Comparison of ENCODE assay signal across 19 mouse cellular contexts in genomic region chr11:90270132-90270877, GRCm38 (mm10). TPM values are rescaled to one million over a fixed set of nuclear protein-coding genes. Genes with fewer than 3 reads are reported as not detected.
DNase-seq lines count a peak whose midpoint lies in the region; ATAC-seq and TF ChIP-seq lines count a peak whose summit lies in the region.
"Had no signal": no experiment of that assay in that cellular context is flagged by ENCODE, and none has a peak within 500 bp of the region (broad histone marks: within the 10 kb centered on the region; RNA-seq: fewer than 3 reads in every experiment).

No protein-coding gene starts in this region.

- no peaks in the 10 kb centered on the region for H3K27me3 ChIP-seq in neural tube, embryonic 15.5 days (replicated peaks)
- H3K27me3 ChIP-seq in small intestine, adult 2 months (ENCODE audit: control insufficient read depth, insufficient read depth, low read length), result no peaks in the 10 kb centered on the region
- H3K27me3 ChIP-seq: embryonic facial prominence, embryonic 12.5 days; forebrain, embryonic 15.5 days; heart, embryonic 13.5 days had no signal

- 0 out of 2 replicates have a peak, but pooled peaks have one; percentile 53 for ATAC-seq in frontal cortex, adult (ENCODE audit: low TSS enrichment)
- ATAC-seq in neural tube, embryonic 15.5 days (ENCODE audit: low FRiP score), result no peak
- ATAC-seq: inflammation-experienced regulatory T-cells, adult 6 months had no signal

- H3K36me3 ChIP-seq in neural tube, embryonic 15.5 days, result peaks cover 32% of the 10 kb centered on the region
- H3K36me3 ChIP-seq in small intestine, adult 2 months (ENCODE audit: control insufficient read depth, insufficient read depth, low read length), result peaks cover 21% of the 10 kb centered on the region

- H3K9ac ChIP-seq in neural tube, embryonic 15.5 days (replicated peaks), result no peak overlapping the region
- H3K9ac ChIP-seq: embryonic facial prominence, embryonic 12.5 days; forebrain, embryonic 15.5 days; heart, embryonic 13.5 days had no signal

- 81% methylated on average over 11 of the region's 11 CpGs for WGBS in neural tube, embryonic 15.5 days
- WGBS in small intestine, adult 2 months, result 46% methylated on average over 11 of the region's 11 CpGs

- H3K4me3 ChIP-seq in layer of hippocampus, adult 2 months, result no peak overlapping the region
- no peak overlapping the region for H3K4me3 ChIP-seq in neural tube, embryonic 15.5 days (replicated peaks)
- H3K4me3 ChIP-seq in small intestine, adult 2 months (ENCODE audit: low read depth, low read length), result no peak overlapping the region
- H3K4me3 ChIP-seq: embryonic facial prominence, embryonic 12.5 days; forebrain, embryonic 10.5 days; forebrain, embryonic 15.5 days; heart, embryonic 13.5 days had no signal

- no peak overlapping the region for H3K4me2 ChIP-seq in neural tube, embryonic 15.5 days
- H3K4me2 ChIP-seq: embryonic facial prominence, embryonic 12.5 days; heart, embryonic 13.5 days had no signal

- no peak for DNase-seq in frontal cortex, postnatal 10 days (ENCODE audit: low spot score in 2 of 2)
- no peak for DNase-seq in layer of hippocampus, adult 2 months (ENCODE audit: low spot score in 2 of 2)
- DNase-seq in layer of hippocampus, adult 8-10 months (ENCODE audit: low spot score in 2 of 2), result no peak
- no peak for DNase-seq in neural tube, embryonic 10.5 days (ENCODE audit: extremely low spot score, low spot score)
- DNase-seq in left cerebral cortex, postnatal 25 days (ENCODE audit: low spot score in 2 of 2), result no peak
- DNase-seq: adrenal gland, adult 8-10 months; adrenal gland, postnatal 36 days; cerebellum, adult 2 months; cerebellum, postnatal 10 days; gastrocnemius, postnatal 14 days; heart, postnatal 36 days had no signal

- peak overlapping the region; percentile 77 for H3K27ac ChIP-seq in layer of hippocampus, adult 2 months
- 0 out of 2 replicates have a peak overlapping the region, but pooled peaks have one; percentile 9 for H3K27ac ChIP-seq in neural tube, embryonic 15.5 days (replicated peaks)
- H3K27ac ChIP-seq in small intestine, adult 2 months (ENCODE audit: insufficient read depth, low read depth, low read length), result peak overlapping the region; percentile 71
- H3K27ac ChIP-seq: embryonic facial prominence, embryonic 12.5 days; forebrain, embryonic 10.5 days; forebrain, embryonic 15.5 days; heart, embryonic 13.5 days had no signal

- intact Hi-C loops in left cerebral cortex, postnatal 25 days (cut with DNase I), result no loop called here

- no peak for TF ChIP-seq POLR2A in small intestine, adult 2 months (IDR thresholded peaks at IDR 0.05; ENCODE audit: low read depth, low read length)

- no peaks in the 10 kb centered on the region for H3K9me3 ChIP-seq in neural tube, embryonic 15.5 days (replicated peaks)
- H3K9me3 ChIP-seq: embryonic facial prominence, embryonic 12.5 days; forebrain, embryonic 10.5 days; forebrain, embryonic 15.5 days; heart, embryonic 13.5 days had no signal

- TF ChIP-seq CTCF in layer of hippocampus, adult 2 months (conservative IDR thresholded peaks at IDR 0.05), result no peak
- TF ChIP-seq CTCF in small intestine, adult 2 months (IDR thresholded peaks at IDR 0.05; ENCODE audit: extremely low read depth, insufficient read length, insufficient replicate concordance, low read depth, low read length), result no peak

- peaks cover 18% of the 10 kb centered on the region for H3K4me1 ChIP-seq in neural tube, embryonic 15.5 days
- peaks cover 16% of the 10 kb centered on the region for H3K4me1 ChIP-seq in small intestine, adult 2 months (ENCODE audit: control insufficient read depth, insufficient read depth, insufficient read length, low read length)

RNA-seq across cellular contexts. Expression of gene Mmd, which starts 21.0 kb away (rescaled TPM):
- 100 to 1,000 TPM; 364 to 381 TPM for total RNA-seq in layer of hippocampus, adult 2 months (2021)
- 100 to 1,000 TPM; 293 to 382 (median 331) TPM for total RNA-seq in layer of hippocampus, adult 8-10 months (2022)
- polyA plus RNA-seq in neural tube, embryonic 15.5 days (2015; fragmentation: Nextera tagmentation; extraction: Ambion mirVana), result 104 and 126 TPM in 2 replicates
- 10.3 and 21.2 TPM in 2 replicates for polyA plus RNA-seq in small intestine, adult 2 months (2012; rRNA removed)
- total RNA-seq in left cerebral cortex, postnatal 25 days (2021), result 100 to 1,000 TPM; 227 to 240 TPM

Comparison
In these comparisons a context has a peak if more than half of its experiments do, and no peak if none do; other contexts are left out.
1. H3K27ac ChIP-seq: peak in every context shown above with its lines; median percentile 77 in layer of hippocampus, adult 2 months; 71 in small intestine, adult 2 months; 9 in neural tube, embryonic 15.5 days.